ENCODE assay signal across 10 mouse cellular contexts in genomic region chr2:13275874-13276273, GRCm38 (mm10). TPM values are rescaled to one million over a fixed set of nuclear protein-coding genes. Genes with fewer than 3 reads are reported as not detected.
DNase-seq lines count a peak whose midpoint lies in the region; ATAC-seq and TF ChIP-seq lines count a peak whose summit lies in the region.
"Had no signal": no experiment of that assay in that cellular context is flagged by ENCODE, and none has a peak within 500 bp of the region (broad histone marks: within the 10 kb centered on the region; RNA-seq: fewer than 3 reads in every experiment).

No protein-coding gene starts in this region.

- no peak overlapping the region for H3K4me3 ChIP-seq in hindbrain, postnatal 0 days (ENCODE audit: low read length)
- no peak overlapping the region for H3K4me3 ChIP-seq in hindbrain, embryonic 10.5 days
- H3K4me3 ChIP-seq in bone marrow, adult 2 months (replicated peaks; ENCODE audit: control insufficient read depth, low read depth, low read length) = no peak overlapping the region
- peak overlapping the region; percentile 89 for H3K4me3 ChIP-seq in testis, adult 2 months (ENCODE audit: control insufficient read depth, low read depth, low read length)
- H3K4me3 ChIP-seq: embryonic facial prominence, embryonic 15.5 days; intestine, embryonic 15.5 days had no signal

- no peak overlapping the region for H3K27ac ChIP-seq in hindbrain, postnatal 0 days
- H3K27ac ChIP-seq in hindbrain, embryonic 10.5 days = no peak overlapping the region
- H3K27ac ChIP-seq in bone marrow, adult 2 months (ENCODE audit: control insufficient read depth, insufficient read depth, low read depth, low read length, poor library complexity) = no peak overlapping the region
- no peak overlapping the region for H3K27ac ChIP-seq in testis, adult 2 months (ENCODE audit: control insufficient read depth, insufficient read depth, low read depth, low read length)
- H3K27ac ChIP-seq: embryonic facial prominence, embryonic 15.5 days; intestine, embryonic 15.5 days had no signal

- no peak overlapping the region for H3K9ac ChIP-seq in hindbrain, postnatal 0 days (replicated peaks; ENCODE audit: low read length)
- H3K9ac ChIP-seq: embryonic facial prominence, embryonic 15.5 days; intestine, embryonic 15.5 days had no signal

- no peak for TF ChIP-seq POLR2A in bone marrow, adult 2 months (IDR thresholded peaks at IDR 0.05; ENCODE audit: borderline replicate concordance, control insufficient read depth, low read depth, low read length)
- TF ChIP-seq POLR2A in testis, adult 2 months (IDR thresholded peaks at IDR 0.05; ENCODE audit: control insufficient read depth, low read depth, low read length) = no peak

- H3K9me3 ChIP-seq in hindbrain, postnatal 0 days (ENCODE audit: low read length) = no peaks in the 10 kb centered on the region
- no peaks in the 10 kb centered on the region for H3K9me3 ChIP-seq in hindbrain, embryonic 10.5 days
- H3K9me3 ChIP-seq: embryonic facial prominence, embryonic 15.5 days; intestine, embryonic 15.5 days had no signal

- no peaks in the 10 kb centered on the region for H3K36me3 ChIP-seq in hindbrain, postnatal 0 days (ENCODE audit: insufficient read depth, low read length)
- no peaks in the 10 kb centered on the region for H3K36me3 ChIP-seq in hindbrain, embryonic 10.5 days
- no peaks in the 10 kb centered on the region for H3K36me3 ChIP-seq in testis, adult 2 months (ENCODE audit: control insufficient read depth, insufficient read depth, low read length)
- H3K36me3 ChIP-seq: embryonic facial prominence, embryonic 15.5 days had no signal

- H3K27me3 ChIP-seq in hindbrain, postnatal 0 days (ENCODE audit: insufficient read depth, low read length) = no peaks in the 10 kb centered on the region
- no peaks in the 10 kb centered on the region for H3K27me3 ChIP-seq in hindbrain, embryonic 10.5 days (ENCODE audit: insufficient read depth, poor library complexity, severe bottlenecking)
- no peaks in the 10 kb centered on the region for H3K27me3 ChIP-seq in testis, adult 2 months (ENCODE audit: control insufficient read depth, insufficient read depth, low read length)
- H3K27me3 ChIP-seq: embryonic facial prominence, embryonic 15.5 days; intestine, embryonic 15.5 days had no signal

- peaks cover 2% of the 10 kb centered on the region; the same call in 1 of the 2 replicates for H3K4me1 ChIP-seq in hindbrain, postnatal 0 days (ENCODE audit: insufficient read depth, low read length)
- H3K4me1 ChIP-seq in hindbrain, embryonic 10.5 days (replicated peaks) = peaks cover 7% of the 10 kb centered on the region
- no peaks in the 10 kb centered on the region; the same call in 1 of the 2 replicates for H3K4me1 ChIP-seq in bone marrow, adult 2 months (ENCODE audit: control insufficient read depth, insufficient read depth, low read length)
- peaks cover 5% of the 10 kb centered on the region for H3K4me1 ChIP-seq in testis, adult 2 months (ENCODE audit: control insufficient read depth, insufficient read depth, low read length)
- H3K4me1 ChIP-seq: intestine, embryonic 15.5 days had no signal

- 54% methylated on average over 7 of the region's 7 CpGs for WGBS in hindbrain, postnatal 0 days
- 53% methylated on average over 7 of the region's 7 CpGs for WGBS in hindbrain, embryonic 10.5 days
- 84% methylated on average over 7 of the region's 7 CpGs for WGBS in bone marrow, adult 2 months

- no peak for ATAC-seq in hindbrain, postnatal 0 days
- no peak for ATAC-seq in megakaryocyte progenitor cell, adult 5-6 weeks (replicated peaks; ENCODE audit: poor library complexity)
- ATAC-seq: intestine, embryonic 15.5 days had no signal

- peak; percentile 30 for TF ChIP-seq CTCF in hindbrain, postnatal 0 days (IDR thresholded peaks at IDR 0.05; ENCODE audit: low read depth)
- peak; percentile 40; the same call in 1 of the 2 replicates for TF ChIP-seq CTCF in bone marrow, adult 2 months (IDR thresholded peaks at IDR 0.05; ENCODE audit: control insufficient read depth, insufficient read depth, low read length)
- TF ChIP-seq CTCF in testis, adult 2 months (IDR thresholded peaks at IDR 0.05; ENCODE audit: control insufficient read depth, insufficient read depth, insufficient replicate concordance, low read depth, low read length) = peak; percentile 86

- no peak overlapping the region for H3K4me2 ChIP-seq in hindbrain, postnatal 0 days (ENCODE audit: low read depth, low read length)
- H3K4me2 ChIP-seq: embryonic facial prominence, embryonic 15.5 days; intestine, embryonic 15.5 days had no signal

- no peak for DNase-seq in hindbrain, postnatal 0 days (ENCODE audit: low spot score)
- DNase-seq in hindbrain, embryonic 10.5 days (ENCODE audit: low spot score) = no peak
- peak; percentile 27 for DNase-seq in thymus, postnatal 0 days (ENCODE audit: low spot score)
- DNase-seq in thymus, adult 18-20 months = no peak
- DNase-seq in adrenal gland, adult 18-20 months (ENCODE audit: low spot score in 2 of 2) = no peak

RNA-seq across cellular contexts. Expression of gene Rsu1, which starts 4.7 kb away (rescaled TPM):
- total RNA-seq in hindbrain, postnatal 0 days (2014; rRNA removed) = 41.7 and 98.6 TPM in 2 replicates
- polyA plus RNA-seq in hindbrain, postnatal 0 days (2015; fragmentation: Nextera tagmentation; extraction: Ambion mirVana) = 93.6 and 95.7 TPM in 2 replicates
- polyA plus RNA-seq in hindbrain, embryonic 10.5 days (2016; fragmentation: Nextera tagmentation; extraction: Ambion mirVana) = 71.6 and 79.4 TPM in 2 replicates
- polyA plus RNA-seq in thymus, postnatal 0 days (2015; fragmentation: Nextera tagmentation; extraction: Ambion mirVana) = 57.6 and 69.2 TPM in 2 replicates
- 38.0 and 70.8 TPM in 2 replicates for polyA plus RNA-seq in bone marrow, adult 2 months (2011; ENCODE audit: insufficient read depth, insufficient read length, low replicate concordance, missing spikeins)
- 9.1 and 11.7 TPM in 2 replicates for polyA plus RNA-seq in testis, adult 2 months (2012; rRNA removed)
- 10 to 100 TPM; 65.6 to 68.9 TPM for total RNA-seq in adrenal gland, adult 18-20 months (2021)
- 108 and 134 TPM in 2 replicates for total RNA-seq in megakaryocyte progenitor cell, adult 5-6 weeks (2015)
- total RNA-seq in megakaryocyte progenitor cell, adult 5-6 weeks (2017) = 144 and 157 TPM in 2 replicates

Comparison
In these comparisons a context has a peak if more than half of its experiments do, and no peak if none do; other contexts are left out.
1. CTCF ChIP-seq: peak in every context shown above with its lines; median percentile 86 in testis, adult 2 months; 40 in bone marrow, adult 2 months; 30 in hindbrain, postnatal 0 days.